Mouse (Mus musculus) limb, embryonic 11.5 days (tissue): Measurements from ENCODE around the gene Gm10181. TPM values are rescaled to one million over a fixed set of nuclear protein-coding genes. Genes with fewer than 3 reads are reported as not detected.
"Not testable (repeated sequence)": the region's sequence is repeated elsewhere in the genome, so short reads cannot be mapped to it uniquely, and the experiment has no call there.

ENCODE experiments used
- ATAC-seq: fragments of 200-750 bp; cut with Nextera tagmentation; 2 replicates; pipeline ENCODE4 v1.8.0; 2017; ENCODE audit warnings: low read depth; ENCODE audit not compliant: insufficient number of reproducible peaks, low FRiP score, low TSS enrichment
- DNase-seq: peaks from one replicate; pipeline ENCODE4 v3.0.0-alpha.2; 2015; ENCODE audit warnings: low spot score
- H3K27ac ChIP-seq: fragments of 300-500 bp; sonication (generic); replicated peaks from 2 replicates; pipeline ENCODE4 v1.5.1; 2014; ENCODE audit warnings: low read depth, mild to moderate bottlenecking, low read length
- H3K27me3 ChIP-seq: fragments of 300-500 bp; sonication (generic); 2 replicates; pipeline ENCODE4 v1.6.1; 2014; ENCODE audit warnings: mild to moderate bottlenecking, low read length, mixed read lengths; ENCODE audit not compliant: control insufficient read depth, insufficient read depth
- H3K36me3 ChIP-seq: fragments of 300-500 bp; sonication (generic); 2 replicates; pipeline ENCODE4 v1.6.1; 2014; ENCODE audit warnings: mild to moderate bottlenecking, low read length, moderate library complexity, mixed read lengths; ENCODE audit not compliant: control insufficient read depth, insufficient read depth
- H3K4me1 ChIP-seq: fragments of 300-500 bp; sonication (generic); 2 replicates; pipeline ENCODE4 v1.6.1; 2014; ENCODE audit warnings: low read length, mixed read lengths; ENCODE audit not compliant: control insufficient read depth, insufficient read depth
- H3K4me2 ChIP-seq: fragments of 300-500 bp; sonication (generic); 2 replicates; pipeline ENCODE4 v1.6.1; 2014; ENCODE audit warnings: low read depth, mild to moderate bottlenecking, moderate library complexity; ENCODE audit not compliant: severe bottlenecking
- H3K4me3 ChIP-seq: fragments of 300-500 bp; sonication (generic); 2 replicates; pipeline ENCODE4 v1.5.1; 2014; ENCODE audit warnings: low read depth, low read length
- H3K9ac ChIP-seq: fragments of 300-500 bp; sonication (generic); 2 replicates; pipeline ENCODE4 v1.6.1; 2014; ENCODE audit warnings: mild to moderate bottlenecking, low read length
- H3K9me3 ChIP-seq: fragments of 300-500 bp; sonication (generic); 2 replicates; pipeline ENCODE4 v1.6.1; 2016; ENCODE audit warnings: low read length; ENCODE audit not compliant: control insufficient read depth
- WGBS: fragments of 180-500 bp; shearing (Covaris S2); extraction: QIAGEN DNeasy Blood & Tissue Kit; methylation state at CpG from one replicate; pipeline ENCODE4 v1.1.7; 2014; 5-methylcytosine and 5-hydroxymethylcytosine counted together
- polyA plus RNA-seq: library from polyadenylated mRNA; unstranded; fragments of >200 nt; fragmentation: Nextera tagmentation; extraction: Ambion mirVana; gene quantifications from 2 replicates; pipeline ENCODE4 v1.2.1, GENCODE M21; 2014

Gene Gm10181
- polyA plus RNA-seq, 1 experiment from 2014 or later: not detected

GRCm38 (mm10) chr9:25058726-25059125 lies 30.5 kb upstream of the Gm10181 start:
- Histone ChIP-seq H3K27me3 (no peaks in the 10 kb centered on the region), H3K36me3 (no peaks in the 10 kb centered on the region), H3K9me3 (no peaks in the 10 kb centered on the region), H3K27ac (no peak overlapping the region), H3K4me3 (no peak overlapping the region), H3K4me2 (no peak overlapping the region), H3K4me1 (no peaks in the 10 kb centered on the region), H3K9ac (no peak overlapping the region)
- ATAC-seq (no peak), DNase-seq (no peak)
- WGBS: 63% methylated on average over 2 of the region's 3 CpGs

GRCm38 (mm10) chr9:25072666-25073065 lies 16.6 kb upstream of the Gm10181 start:
- H3K36me3 ChIP-seq: no peaks in the 10 kb centered on the region
- 87% methylated on average over 1 of the region's 1 CpGs for WGBS
- ATAC-seq: no peak

GRCm38 (mm10) chr9:25075977-25076376 lies 13.2 kb upstream of the Gm10181 start:
- ATAC-seq (no peak), DNase-seq (no peak)
- Histone ChIP-seq H3K4me2 (no peak overlapping the region), H3K9me3 (no peaks in the 10 kb centered on the region), H3K27me3 (no peaks in the 10 kb centered on the region), H3K36me3 (no peaks in the 10 kb centered on the region), H3K9ac (no peak overlapping the region), H3K4me3 (no peak overlapping the region), H3K27ac (no peak overlapping the region), H3K4me1 (no peaks in the 10 kb centered on the region)
- WGBS: 76% methylated on average over 3 of the region's 3 CpGs

More at GRCm38 (mm10) chr9:25072666-25073065, 16.6 kb upstream of the Gm10181 start:
- Histone ChIP-seq H3K4me3 (no peak overlapping the region), H3K27ac (no peak overlapping the region), H3K4me2 (no peak overlapping the region), H3K27me3 (no peaks in the 10 kb centered on the region), H3K4me1 (no peaks in the 10 kb centered on the region), H3K9me3 (no peaks in the 10 kb centered on the region), H3K9ac (no peak overlapping the region)
- DNase-seq: no peak

GRCm38 (mm10) chr9:25076505-25076904 lies 12.7 kb upstream of the Gm10181 start:
- Histone ChIP-seq H3K27ac (no peak overlapping the region), H3K9ac (no peak overlapping the region), H3K4me3 (no peak overlapping the region), H3K9me3 (no peaks in the 10 kb centered on the region), H3K36me3 (no peaks in the 10 kb centered on the region), H3K4me1 (no peaks in the 10 kb centered on the region), H3K4me2 (no peak overlapping the region), H3K27me3 (no peaks in the 10 kb centered on the region)
- WGBS: 74% methylated on average over 1 of the region's 1 CpGs
- ATAC-seq: no peak
- no peak for DNase-seq

- Histone ChIP-seq H3K27ac (no peak overlapping the region), H3K36me3 (no peaks in the 10 kb centered on the region), H3K4me2 (no peak overlapping the region), H3K9ac (no peak overlapping the region), H3K4me1 (no peaks in the 10 kb centered on the region), H3K27me3 (no peaks in the 10 kb centered on the region), H3K9me3 (no peaks in the 10 kb centered on the region), H3K4me3 (no peak overlapping the region)
- no peak for DNase-seq
- no peak for ATAC-seq
- WGBS: 47% methylated on average over 1 of the region's 1 CpGs
These were observed 1.6 kb downstream of the Gm10181 start for GRCm38 (mm10) chr9:25090853-25091252.

- no peak overlapping the region for H3K4me2 ChIP-seq
- DNase-seq: no peak
- no peak for ATAC-seq
- H3K27me3 ChIP-seq: no peaks in the 10 kb centered on the region
- WGBS: 100% methylated on average over 1 of the region's 1 CpGs
- H3K9me3 ChIP-seq: peaks cover 3% of the 10 kb centered on the region; the same call in 1 of the 2 replicates
- H3K27ac ChIP-seq: no peak overlapping the region
- no peak overlapping the region for H3K4me3 ChIP-seq
- H3K9ac ChIP-seq: no peak overlapping the region
- H3K36me3 ChIP-seq: no peaks in the 10 kb centered on the region
- no peaks in the 10 kb centered on the region for H3K4me1 ChIP-seq
These were observed 13.7 kb downstream of the Gm10181 start for GRCm38 (mm10) chr9:25102881-25103280.

GRCm38 (mm10) chr9:25104638-25105037 lies 15.4 kb downstream of the Gm10181 start:
- H3K27ac ChIP-seq: no peak overlapping the region
- ATAC-seq (no peak), DNase-seq (peak; percentile 54)
- no peaks in the 10 kb centered on the region for H3K27me3 ChIP-seq
- no peak overlapping the region for H3K4me2 ChIP-seq
- H3K4me1 ChIP-seq: no peaks in the 10 kb centered on the region
- H3K36me3 ChIP-seq: 0 out of 2 replicates have a peak, but pooled peaks cover 3% of the 10 kb centered on the region
- peaks cover 3% of the 10 kb centered on the region; the same call in 1 of the 2 replicates for H3K9me3 ChIP-seq
- no peak overlapping the region for H3K9ac ChIP-seq
- no peak overlapping the region for H3K4me3 ChIP-seq

GRCm38 (mm10) chr9:25123590-25123989 lies 34.4 kb downstream of the Gm10181 start:
- not testable (repeated sequence) for H3K36me3 ChIP-seq, H3K4me2 ChIP-seq, ATAC-seq, H3K9ac ChIP-seq, H3K27ac ChIP-seq, H3K4me3 ChIP-seq, H3K27me3 ChIP-seq, H3K9me3 ChIP-seq, DNase-seq, H3K4me1 ChIP-seq
- 90% methylated on average over 1 of the region's 1 CpGs for WGBS

- Histone ChIP-seq H3K36me3 (0 out of 2 replicates have a peak, but pooled peaks cover 2% of the 10 kb centered on the region), H3K27me3 (no peaks in the 10 kb centered on the region)
- WGBS: 59% methylated on average over 2 of the region's 2 CpGs
These were observed 34.8 kb downstream of the Gm10181 start for GRCm38 (mm10) chr9:25124048-25124447.

More at GRCm38 (mm10) chr9:25124048-25124447, 34.8 kb downstream of the Gm10181 start:
- Histone ChIP-seq H3K9me3 (no peaks in the 10 kb centered on the region), H3K4me2 (no peak overlapping the region), H3K27ac (no peak overlapping the region), H3K9ac (no peak overlapping the region), H3K4me1 (no peaks in the 10 kb centered on the region), H3K4me3 (no peak overlapping the region)
- DNase-seq (no peak), ATAC-seq (no peak)
